Mouse (Mus musculus) forebrain, embryonic 10.5 days (tissue): Measurements from ENCODE around the gene Frmd6. TPM values are rescaled to one million over a fixed set of nuclear protein-coding genes. Genes with fewer than 3 reads are reported as not detected.

ENCODE experiments used
- DNase-seq: peaks from one replicate; pipeline ENCODE4 v3.0.0-alpha.2; 2017; ENCODE audit warnings: low spot score; ENCODE audit errors: extremely low spot score
- H3K27ac ChIP-seq: fragments of 300-500 bp; sonication (generic); 2 replicates; pipeline ENCODE4 v1.5.1; 2016; ENCODE audit warnings: mild to moderate bottlenecking
- H3K27me3 ChIP-seq: fragments of 300-500 bp; sonication (generic); 2 replicates; pipeline ENCODE4 v1.6.1; 2016; ENCODE audit warnings: mild to moderate bottlenecking; ENCODE audit not compliant: poor library complexity, severe bottlenecking
- H3K36me3 ChIP-seq: fragments of 300-500 bp; sonication (generic); replicated peaks from 2 replicates; pipeline ENCODE4 v1.6.1; 2016; ENCODE audit warnings: mild to moderate bottlenecking, moderate library complexity
- H3K4me1 ChIP-seq: fragments of 300-500 bp; sonication (generic); 2 replicates; pipeline ENCODE4 v1.6.1; 2016
- H3K4me3 ChIP-seq: fragments of 300-500 bp; sonication (generic); 2 replicates; pipeline ENCODE4 v1.5.1; 2016; ENCODE audit warnings: mild to moderate bottlenecking, moderate library complexity
- H3K9me3 ChIP-seq: fragments of 300-500 bp; sonication (generic); 2 replicates; pipeline ENCODE4 v1.6.1; 2016; ENCODE audit warnings: mild to moderate bottlenecking, moderate library complexity
- WGBS: fragments of 180-500 bp; shearing (Covaris S2); methylation state at CpG from one replicate; pipeline ENCODE4 v1.1.7; 2016; 5-methylcytosine and 5-hydroxymethylcytosine counted together
- polyA plus RNA-seq: library from polyadenylated mRNA; unstranded; fragments of >200 nt; fragmentation: Nextera tagmentation; extraction: Ambion mirVana; gene quantifications from 2 replicates; pipeline ENCODE4 v1.2.1, GENCODE M21; 2016

Gene Frmd6
- polyA plus RNA-seq, 1 experiment from 2014 or later = 27.8 TPM

DNA sequence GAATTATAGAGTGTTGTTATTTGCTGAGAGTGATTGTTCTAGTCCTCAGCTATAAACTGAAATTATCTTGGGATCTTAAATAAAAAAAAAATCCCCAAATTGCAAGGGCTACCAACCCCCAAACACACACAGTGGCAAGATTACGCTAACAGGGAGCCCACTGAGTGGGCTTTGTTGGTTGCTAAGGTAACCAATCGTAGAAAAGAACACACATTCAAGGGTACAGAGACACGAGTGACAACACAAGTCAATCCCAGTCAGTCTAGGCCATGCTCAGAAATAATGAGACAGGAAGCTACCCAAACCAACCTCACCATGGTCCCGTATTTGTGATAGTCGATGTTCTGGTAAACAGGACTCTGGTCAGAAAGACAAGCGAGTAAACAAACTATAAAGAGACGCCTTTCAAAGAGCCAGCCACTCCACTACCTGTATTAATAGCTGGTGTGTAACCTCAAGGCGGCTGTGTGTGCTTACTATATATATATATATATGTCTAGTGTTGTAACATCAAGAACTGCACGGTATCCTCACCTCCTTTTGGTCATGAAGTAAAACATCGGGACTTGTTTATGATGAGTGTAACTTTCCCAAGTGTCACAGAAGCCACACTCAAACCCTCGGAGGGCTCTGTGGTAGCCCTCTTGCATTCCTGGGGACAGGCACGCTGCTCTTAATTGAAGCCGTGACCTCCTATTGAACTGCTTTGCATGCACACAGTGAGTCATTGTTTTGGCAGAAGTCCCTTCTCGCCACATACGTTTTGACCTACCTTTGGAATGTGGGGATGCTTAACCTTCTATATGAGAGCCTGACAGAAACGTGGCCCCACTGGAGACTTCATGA, 30.5 kb upstream of the Frmd6 start:
- Histone ChIP-seq H3K27ac (peak overlapping the region; percentile 63), H3K4me1 (peaks cover 22% of the 10 kb centered on the region), H3K36me3 (no peaks in the 10 kb centered on the region), H3K4me3 (no peak overlapping the region), H3K9me3 (no peaks in the 10 kb centered on the region), H3K27me3 (no peaks in the 10 kb centered on the region; the same call in 1 of the 2 replicates)
- WGBS = 46% methylated on average over 16 of the region's 16 CpGs
- DNase-seq = no peak

DNA sequence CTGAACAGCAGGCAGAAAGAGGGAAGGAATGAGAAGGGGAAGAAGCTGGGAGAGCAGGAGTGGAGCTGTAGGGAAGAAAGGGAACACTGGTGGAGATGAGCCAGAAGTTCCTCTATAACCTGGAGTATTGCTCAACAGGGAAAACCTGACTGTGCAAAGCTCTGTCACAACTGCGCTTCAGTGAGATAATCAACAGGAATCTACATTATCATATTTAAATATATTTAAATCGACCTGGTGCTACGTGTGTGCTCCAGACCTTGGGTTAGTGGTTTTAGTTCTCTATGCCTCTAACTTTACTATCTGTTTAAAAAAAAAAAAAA, 30.0 kb upstream of the Frmd6 start:
- Histone ChIP-seq H3K27me3 (no peaks in the 10 kb centered on the region; the same call in 1 of the 2 replicates), H3K36me3 (no peaks in the 10 kb centered on the region), H3K4me1 (peaks cover 23% of the 10 kb centered on the region), H3K4me3 (no peak overlapping the region), H3K9me3 (no peaks in the 10 kb centered on the region), H3K27ac (peak overlapping the region; percentile 63)
- 89% methylated on average over 3 of the region's 3 CpGs for WGBS
- DNase-seq = no peak

DNA sequence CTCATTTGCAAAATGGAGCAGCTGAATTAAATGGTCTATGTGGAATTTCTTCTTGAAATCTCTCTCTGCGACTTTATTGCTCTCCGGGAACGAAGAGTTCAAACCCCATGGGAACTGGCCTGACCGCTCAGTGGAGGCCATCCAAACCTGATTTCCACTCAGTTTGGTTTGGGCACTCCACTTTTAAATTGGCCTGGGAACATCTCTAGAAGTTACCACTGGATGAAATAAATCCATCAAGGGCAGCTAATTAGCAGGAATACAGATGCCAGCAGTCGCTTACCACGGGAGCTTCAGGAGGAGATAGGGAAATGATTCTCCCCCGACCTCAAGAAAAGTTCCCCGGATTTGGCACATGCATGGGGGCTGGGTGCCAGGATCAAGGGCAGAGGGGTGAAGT, 26.8 kb upstream of the Frmd6 start:
- H3K27ac ChIP-seq = no peak overlapping the region
- DNase-seq = no peak
- H3K9me3 ChIP-seq = no peaks in the 10 kb centered on the region
- H3K4me1 ChIP-seq = peaks cover 23% of the 10 kb centered on the region
- no peaks in the 10 kb centered on the region; the same call in 1 of the 2 replicates for H3K27me3 ChIP-seq
- no peaks in the 10 kb centered on the region for H3K36me3 ChIP-seq
- 90% methylated on average over 8 of the region's 8 CpGs for WGBS
- H3K4me3 ChIP-seq = no peak overlapping the region

DNA sequence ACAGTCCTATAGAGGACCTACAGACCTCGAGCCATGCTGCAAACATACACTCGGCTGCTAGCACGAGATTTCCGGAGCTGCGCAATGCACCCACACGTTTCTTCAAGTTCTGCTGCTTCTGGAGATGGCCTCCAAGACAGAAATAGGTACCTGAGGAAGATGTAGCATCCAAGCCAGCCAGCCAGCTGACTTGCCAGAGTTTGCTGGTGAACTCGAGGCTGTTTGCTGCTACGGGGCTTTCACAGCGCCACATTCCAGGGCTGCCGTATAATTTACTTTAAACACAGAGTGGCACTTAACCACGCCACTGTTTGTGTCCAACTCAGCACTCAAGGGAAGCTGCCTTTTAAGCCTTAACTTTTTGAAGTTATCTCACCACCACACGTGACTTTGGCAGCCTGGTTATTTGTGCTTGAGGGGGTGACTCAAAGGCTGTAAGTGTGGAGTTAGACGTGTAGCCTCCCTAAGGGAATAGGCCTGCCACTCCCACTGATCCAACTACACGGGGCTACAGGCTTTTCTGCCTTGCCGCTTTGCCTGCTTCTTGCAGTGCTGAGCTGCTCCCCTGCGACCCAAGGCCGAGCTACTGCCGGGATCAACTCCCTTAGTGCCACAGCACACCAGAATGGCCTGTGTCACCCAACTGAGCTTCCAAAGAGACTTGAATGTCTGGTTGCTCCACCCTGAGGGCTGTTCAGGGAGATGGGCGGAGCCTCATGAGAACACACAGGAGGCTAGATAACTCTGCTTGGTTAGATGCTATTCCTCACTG, 25.9 kb upstream of the Frmd6 start:
- no peak overlapping the region for H3K4me3 ChIP-seq
- 58% methylated on average over 19 of the region's 19 CpGs for WGBS
- H3K27ac ChIP-seq = peak overlapping the region; percentile 53; the same call in 1 of the 2 replicates
- no peaks in the 10 kb centered on the region for H3K36me3 ChIP-seq
- H3K9me3 ChIP-seq = no peaks in the 10 kb centered on the region
- no peak for DNase-seq
- H3K4me1 ChIP-seq = peaks cover 22% of the 10 kb centered on the region
- H3K27me3 ChIP-seq = no peaks in the 10 kb centered on the region; the same call in 1 of the 2 replicates

DNA sequence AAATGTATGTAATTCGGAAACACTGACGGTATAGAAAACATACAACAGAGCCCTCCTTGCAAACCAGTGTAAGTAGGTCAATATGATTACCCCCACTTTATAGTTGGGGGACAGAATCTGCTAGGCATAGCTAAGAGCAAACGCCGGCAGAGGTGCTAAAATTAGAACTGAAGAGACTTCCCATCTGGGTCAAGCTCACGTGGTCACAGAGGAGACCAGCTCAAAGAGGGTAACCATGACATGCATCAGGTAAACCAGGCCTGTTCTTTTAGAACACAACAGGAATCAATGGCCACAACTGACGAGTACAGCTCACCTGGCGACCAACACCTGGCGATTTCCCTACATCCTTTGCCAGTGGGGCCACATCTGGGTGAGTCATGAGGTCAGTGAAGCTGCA, 25.2 kb upstream of the Frmd6 start:
- no peak for DNase-seq
- Histone ChIP-seq H3K4me1 (peaks cover 19% of the 10 kb centered on the region), H3K36me3 (no peaks in the 10 kb centered on the region), H3K27ac (no peak overlapping the region), H3K27me3 (no peaks in the 10 kb centered on the region; the same call in 1 of the 2 replicates), H3K9me3 (no peaks in the 10 kb centered on the region), H3K4me3 (no peak overlapping the region)
- 91% methylated on average over 8 of the region's 8 CpGs for WGBS

DNA sequence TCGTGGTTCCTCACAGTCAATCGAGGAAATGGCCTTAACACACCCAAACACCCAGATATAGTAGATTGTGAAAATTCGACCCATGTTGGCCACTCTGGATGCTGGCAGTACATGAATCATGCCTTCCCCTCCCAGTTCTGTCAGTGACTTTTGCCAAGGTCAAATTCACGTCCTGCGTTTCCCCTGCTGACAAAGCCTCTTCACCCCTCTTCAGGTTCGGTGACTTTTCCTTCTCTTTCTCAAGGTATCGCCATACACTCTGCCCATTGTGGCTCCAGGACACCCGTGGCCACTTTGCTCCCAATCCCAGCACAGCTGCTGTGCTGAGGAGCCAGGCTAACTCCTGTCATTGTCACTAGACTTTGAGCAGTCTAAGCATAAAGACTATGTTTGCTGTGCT, 24.0 kb upstream of the Frmd6 start:
- Histone ChIP-seq H3K4me1 (peaks cover 15% of the 10 kb centered on the region), H3K9me3 (no peaks in the 10 kb centered on the region), H3K27me3 (no peaks in the 10 kb centered on the region; the same call in 1 of the 2 replicates), H3K4me3 (no peak overlapping the region), H3K27ac (no peak overlapping the region), H3K36me3 (no peaks in the 10 kb centered on the region)
- no peak for DNase-seq
- WGBS = 83% methylated on average over 8 of the region's 8 CpGs

DNA sequence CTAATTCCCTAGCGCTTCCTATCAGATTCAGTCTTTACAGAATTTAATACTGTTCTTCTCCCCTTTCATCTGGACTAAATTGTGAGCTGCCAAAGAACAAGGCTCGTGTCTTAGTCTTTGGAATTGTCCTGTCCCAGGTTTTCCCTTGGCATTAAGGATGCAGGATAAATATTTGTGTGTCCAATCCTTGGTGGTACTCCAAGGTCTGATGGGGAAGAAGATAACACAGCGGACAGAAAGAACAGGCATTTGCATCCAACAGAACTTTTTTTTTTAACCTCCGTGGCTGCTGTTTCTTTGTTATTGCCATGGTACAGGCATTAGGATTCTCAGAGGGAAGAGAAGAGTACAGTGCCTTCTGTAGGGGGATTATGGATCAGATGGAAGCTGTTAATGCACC, 21.8 kb upstream of the Frmd6 start:
- peaks cover 15% of the 10 kb centered on the region for H3K4me1 ChIP-seq
- no peak for DNase-seq
- no peaks in the 10 kb centered on the region for H3K36me3 ChIP-seq
- WGBS = 86% methylated on average over 4 of the region's 4 CpGs
- H3K27ac ChIP-seq = no peak overlapping the region
- H3K9me3 ChIP-seq = no peaks in the 10 kb centered on the region
- no peak overlapping the region for H3K4me3 ChIP-seq
- no peaks in the 10 kb centered on the region; the same call in 1 of the 2 replicates for H3K27me3 ChIP-seq

DNA sequence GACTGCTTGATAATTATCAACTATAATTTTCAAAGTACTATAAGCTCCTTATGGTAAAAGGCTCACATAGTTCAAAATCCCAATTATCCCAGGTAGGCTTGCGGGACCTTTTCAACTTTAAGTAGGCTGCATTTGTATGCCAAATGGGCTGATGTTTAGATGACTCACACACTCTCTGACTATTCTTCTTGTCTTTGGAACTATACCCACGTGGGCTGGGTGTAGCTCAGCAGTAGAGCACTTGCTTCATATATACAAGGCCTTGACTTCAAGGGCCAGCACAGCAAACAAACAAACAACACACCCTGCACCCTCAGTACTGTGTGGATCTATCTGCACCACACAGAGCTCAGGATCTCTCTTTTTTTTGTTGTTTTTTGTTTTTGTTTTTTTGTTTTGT, 20.3 kb upstream of the Frmd6 start:
- Histone ChIP-seq H3K9me3 (no peaks in the 10 kb centered on the region), H3K27ac (no peak overlapping the region), H3K36me3 (no peaks in the 10 kb centered on the region), H3K4me1 (peaks cover 5% of the 10 kb centered on the region; the same call in 1 of the 2 replicates), H3K27me3 (no peaks in the 10 kb centered on the region; the same call in 1 of the 2 replicates), H3K4me3 (no peak overlapping the region)
- WGBS = 67% methylated on average over 2 of the region's 2 CpGs
- no peak for DNase-seq

DNA sequence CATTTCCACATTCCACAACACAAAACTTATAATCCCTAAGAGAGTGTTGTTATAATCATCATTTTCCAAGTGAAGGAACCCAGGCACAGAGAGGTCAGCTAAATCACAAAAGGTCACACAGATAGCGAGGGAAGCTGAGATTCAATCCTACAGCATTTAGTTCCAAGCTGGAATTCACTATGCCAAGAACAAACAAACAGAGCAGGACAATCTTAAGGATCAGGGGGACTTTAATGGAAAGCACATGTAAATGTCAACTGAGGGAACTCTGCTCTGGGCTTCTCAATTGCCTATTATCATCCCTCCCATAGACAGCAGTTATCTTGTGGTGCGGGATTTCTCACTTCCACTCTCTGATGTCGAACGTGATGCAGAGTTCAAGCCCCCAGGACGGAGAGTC, 17.8 kb upstream of the Frmd6 start:
- Histone ChIP-seq H3K36me3 (no peaks in the 10 kb centered on the region), H3K27ac (no peak overlapping the region), H3K9me3 (no peaks in the 10 kb centered on the region), H3K4me3 (no peak overlapping the region), H3K27me3 (no peaks in the 10 kb centered on the region; the same call in 1 of the 2 replicates), H3K4me1 (0 out of 2 replicates have a peak, but pooled peaks cover 7% of the 10 kb centered on the region)
- DNase-seq = no peak
- 54% methylated on average over 5 of the region's 5 CpGs for WGBS

DNA sequence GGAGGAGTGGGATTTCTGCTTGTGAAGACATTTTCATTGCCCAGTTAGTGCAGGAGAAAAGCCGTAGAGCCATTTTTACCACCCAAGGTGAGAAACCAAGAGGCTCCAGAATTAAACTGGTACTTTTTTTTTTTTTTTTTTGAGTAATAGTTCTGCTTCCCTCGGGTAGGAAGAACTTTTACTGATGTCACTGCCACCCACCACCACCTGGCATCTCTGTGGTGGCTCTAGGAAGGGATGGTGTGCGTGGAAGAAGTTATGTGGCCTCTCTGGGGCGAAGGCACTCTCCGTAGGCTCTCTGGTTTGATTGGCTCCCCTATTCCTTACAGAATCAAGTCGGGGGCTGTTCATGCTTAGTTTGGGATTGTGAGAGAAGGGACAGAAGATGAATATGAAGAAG, 17.3 kb upstream of the Frmd6 start:
- Histone ChIP-seq H3K4me1 (peaks cover 10% of the 10 kb centered on the region), H3K9me3 (no peaks in the 10 kb centered on the region), H3K36me3 (no peaks in the 10 kb centered on the region), H3K27me3 (no peaks in the 10 kb centered on the region; the same call in 1 of the 2 replicates), H3K27ac (no peak overlapping the region), H3K4me3 (no peak overlapping the region)
- DNase-seq = no peak
- 75% methylated on average over 6 of the region's 6 CpGs for WGBS

DNA sequence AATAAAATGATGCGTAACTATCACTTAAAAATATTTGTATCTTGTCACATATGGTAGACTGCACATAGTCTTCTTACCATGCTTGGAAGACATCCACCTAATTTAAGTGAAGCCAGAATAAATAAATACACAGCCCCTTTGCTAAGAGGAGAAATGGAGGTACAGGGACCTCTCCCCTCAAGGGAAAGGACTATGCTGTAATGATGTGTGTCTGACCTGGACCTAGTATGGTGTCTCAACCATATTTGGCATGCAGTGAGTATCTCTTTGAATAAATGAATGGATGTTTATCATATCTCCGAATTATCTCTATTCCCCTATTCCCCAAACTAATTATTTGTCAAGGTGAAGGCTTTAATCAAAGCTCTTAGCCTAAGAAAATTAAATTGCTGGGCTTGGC, 15.4 kb upstream of the Frmd6 start:
- WGBS = 85% methylated on average over 2 of the region's 2 CpGs
- Histone ChIP-seq H3K27ac (no peak overlapping the region), H3K36me3 (no peaks in the 10 kb centered on the region), H3K4me3 (no peak overlapping the region), H3K27me3 (no peaks in the 10 kb centered on the region; the same call in 1 of the 2 replicates), H3K9me3 (no peaks in the 10 kb centered on the region), H3K4me1 (peaks cover 9% of the 10 kb centered on the region)
- DNase-seq = no peak

DNA sequence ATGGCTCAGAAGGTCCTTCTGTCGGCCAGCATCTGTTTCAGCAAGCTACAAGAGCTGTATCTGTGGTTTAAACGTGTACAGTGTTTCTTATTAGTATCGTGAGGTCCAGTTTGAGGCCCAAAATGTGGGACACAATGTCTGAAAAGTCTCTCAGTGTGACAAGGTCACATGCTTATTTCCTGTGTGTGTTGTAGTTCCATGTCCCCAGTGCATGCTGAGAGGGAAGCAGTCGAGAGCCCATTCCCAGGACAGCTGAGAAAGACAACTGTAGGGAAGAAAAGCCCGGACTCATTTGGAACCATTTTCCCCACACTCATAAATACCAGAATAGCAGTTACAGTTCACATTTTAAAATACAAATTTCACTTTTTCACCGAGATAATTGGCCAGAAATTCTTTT, 13.5 kb upstream of the Frmd6 start:
- Histone ChIP-seq H3K36me3 (no peaks in the 10 kb centered on the region), H3K4me1 (peaks cover 12% of the 10 kb centered on the region), H3K9me3 (no peaks in the 10 kb centered on the region), H3K27ac (no peak overlapping the region), H3K4me3 (no peak overlapping the region), H3K27me3 (no peaks in the 10 kb centered on the region; the same call in 1 of the 2 replicates)
- 83% methylated on average over 6 of the region's 6 CpGs for WGBS
- no peak for DNase-seq

DNA sequence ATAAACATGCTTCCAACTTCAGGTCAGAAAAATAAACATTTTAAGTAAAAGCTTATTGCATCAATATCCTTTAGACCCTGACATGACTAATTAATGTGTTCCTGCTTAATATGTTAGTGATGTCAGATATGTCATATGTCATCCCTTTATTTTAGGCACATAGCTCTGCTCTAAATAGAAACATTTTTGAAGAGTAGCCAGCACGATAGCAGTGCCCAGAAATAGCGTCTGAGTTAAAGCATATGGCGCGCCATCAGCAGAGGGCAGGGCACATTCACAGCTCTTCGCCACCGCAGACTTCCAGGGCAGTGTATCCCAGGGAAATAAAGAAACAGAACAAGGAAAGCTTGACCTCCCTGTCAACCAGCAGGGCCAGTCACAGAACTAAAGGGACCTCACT, 13.1 kb upstream of the Frmd6 start:
- Histone ChIP-seq H3K4me3 (no peak overlapping the region), H3K27me3 (no peaks in the 10 kb centered on the region), H3K27ac (no peak overlapping the region), H3K9me3 (no peaks in the 10 kb centered on the region), H3K4me1 (peaks cover 14% of the 10 kb centered on the region), H3K36me3 (no peaks in the 10 kb centered on the region)
- 91% methylated on average over 6 of the region's 6 CpGs for WGBS
- DNase-seq = no peak
